Mouse (Mus musculus) liver (tissue): ENCODE results near the gene Gm37240.

ENCODE experiments used
- DNase-seq: peaks from one replicate; pipeline ENCODE4 v3.0.0-alpha.2; 2020; ENCODE audit warnings: mixed read lengths

Gene Gm37240

GRCm38 (mm10) chr3:85746116-85746515 lies 141.2 kb downstream of the Gm37240 start:
- no peak for DNase-seq

- no peak for DNase-seq
These were observed 145.6 kb downstream of the Gm37240 start for GRCm38 (mm10) chr3:85741767-85742166.

GRCm38 (mm10) chr3:85738591-85738990 lies 148.7 kb downstream of the Gm37240 start:
- no peak for DNase-seq

- no peak for DNase-seq
These were observed 153.2 kb downstream of the Gm37240 start for GRCm38 (mm10) chr3:85733939-85734729.

GRCm38 (mm10) chr3:85727171-85727570 lies 160.1 kb downstream of the Gm37240 start:
- no peak for DNase-seq

GRCm38 (mm10) chr3:85725971-85726370 lies 161.3 kb downstream of the Gm37240 start:
- no peak for DNase-seq

GRCm38 (mm10) chr3:85725110-85725509 lies 162.2 kb downstream of the Gm37240 start:
- DNase-seq: peak; percentile 83

GRCm38 (mm10) chr3:85722581-85722980 lies 164.7 kb downstream of the Gm37240 start:
- no peak for DNase-seq

- no peak for DNase-seq
These were observed 171.5 kb downstream of the Gm37240 start for GRCm38 (mm10) chr3:85715764-85716297.

GRCm38 (mm10) chr3:85713936-85714709 lies 173.2 kb downstream of the Gm37240 start:
- DNase-seq: no peak

- peak; percentile 59 for DNase-seq
These were observed 176.6 kb downstream of the Gm37240 start for GRCm38 (mm10) chr3:85710695-85711094.

GRCm38 (mm10) chr3:85707421-85707820 lies 179.9 kb downstream of the Gm37240 start:
- peak; percentile 46 for DNase-seq

- DNase-seq: no peak
These were observed 184.0 kb downstream of the Gm37240 start for GRCm38 (mm10) chr3:85703141-85703882.

- no peak for DNase-seq
These were observed 188.8 kb downstream of the Gm37240 start for GRCm38 (mm10) chr3:85698496-85698895.

GRCm38 (mm10) chr3:85695056-85695455 lies 192.3 kb downstream of the Gm37240 start:
- no peak for DNase-seq

GRCm38 (mm10) chr3:85693013-85693412 lies 194.3 kb downstream of the Gm37240 start:
- DNase-seq: no peak

GRCm38 (mm10) chr3:85691134-85691533 lies 196.2 kb downstream of the Gm37240 start:
- DNase-seq: no peak

- no peak for DNase-seq
These were observed 199.0 kb downstream of the Gm37240 start for GRCm38 (mm10) chr3:85688341-85688740.

- no peak for DNase-seq
These were observed 202.0 kb downstream of the Gm37240 start for GRCm38 (mm10) chr3:85685271-85685670.

GRCm38 (mm10) chr3:85683618-85684017 lies 203.7 kb downstream of the Gm37240 start:
- no peak for DNase-seq

GRCm38 (mm10) chr3:85681136-85681535 lies 206.2 kb downstream of the Gm37240 start:
- no peak for DNase-seq

- DNase-seq: peak; percentile 14
These were observed 207.4 kb downstream of the Gm37240 start for GRCm38 (mm10) chr3:85679960-85680359.
